Mouse (Mus musculus) cortical plate, adult 2 months (tissue): ENCODE results near the gene Gm5930.
"Not testable (repeated sequence)": the region's sequence is repeated elsewhere in the genome, so short reads cannot be mapped to it uniquely, and the experiment has no call there.

ENCODE experiments used
- CTCF ChIP-seq: fragments of 200-500 bp; IDR thresholded peaks from 2 replicates; pipeline ENCODE4 v1.5.1; 2011; ENCODE audit warnings: mild to moderate bottlenecking, control low read depth, low read length; ENCODE audit not compliant: insufficient read depth; ENCODE audit errors: extremely low read depth
- POLR2A ChIP-seq: fragments of 200-500 bp; IDR thresholded peaks from 2 replicates; pipeline ENCODE4 v1.6.1; 2011; ENCODE audit warnings: mild to moderate bottlenecking, low read length, control low read depth; ENCODE audit not compliant: insufficient read depth; ENCODE audit errors: extremely low read depth

GRCm38 (mm10) chr14:44361416-44361815 lies 23.0 kb upstream of the Gm5930 start:
- not testable (repeated sequence) for TF ChIP-seq CTCF, POLR2A
